Mouse (Mus musculus): Measurements from ENCODE around the gene Gmip. TPM values are rescaled to one million over a fixed set of nuclear protein-coding genes. Genes with fewer than 3 reads are reported as not detected.
A peak's percentile ranks its signal among the peaks of the same experiment; 100 is the strongest.

The Gmip gene
- total RNA-seq, 2 experiments from 2014 or later, result 10.1 to 10.5 TPM

DNA sequence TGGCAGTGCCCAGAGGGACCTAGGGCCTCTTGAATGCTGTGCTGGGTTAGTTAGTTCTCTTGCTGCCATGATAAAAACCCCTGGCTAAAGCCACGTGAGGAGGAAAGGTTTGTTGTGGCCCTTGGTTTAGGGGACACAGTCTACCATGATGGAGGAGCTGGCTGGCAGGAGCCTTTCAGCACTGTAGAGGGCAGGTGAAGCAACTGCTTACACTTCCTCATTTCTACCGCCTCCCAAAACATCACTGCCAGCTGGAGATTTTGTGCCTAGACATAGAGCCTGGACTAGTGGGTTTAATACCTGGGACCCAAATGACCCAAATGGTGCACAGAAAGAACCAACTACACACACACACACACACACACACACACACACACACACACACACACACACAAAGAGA lies 52.8 kb downstream of the Gmip start:
- no peak for DNase-seq

DNA sequence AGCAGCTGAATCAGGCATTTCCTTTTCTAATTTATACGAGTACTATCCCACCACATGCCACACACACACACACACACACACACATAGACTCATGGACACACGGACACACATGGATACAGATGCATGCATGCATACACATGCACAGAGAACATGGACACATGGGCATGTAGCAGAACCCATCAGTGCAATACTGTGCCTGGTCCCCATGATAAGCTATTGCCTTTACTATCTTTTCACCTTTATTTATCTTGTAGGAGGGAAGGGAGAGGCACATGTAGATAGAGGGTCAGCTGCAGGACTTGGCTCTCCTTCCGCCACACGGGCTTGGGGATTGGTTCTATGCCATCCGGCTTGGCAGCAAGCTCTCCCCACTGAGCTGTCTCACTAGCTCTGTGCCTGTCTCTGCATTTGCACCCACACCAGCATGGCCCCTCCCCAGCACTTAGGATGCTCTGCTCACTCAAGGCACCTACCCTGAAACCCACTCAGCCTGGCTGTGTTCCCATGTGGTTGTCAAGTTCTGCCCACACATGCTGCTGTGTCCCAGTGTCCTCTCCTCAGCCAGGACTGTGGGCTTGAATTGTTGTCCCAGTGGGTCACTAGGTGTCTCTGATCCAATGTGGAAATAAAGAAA lies 55.0 kb downstream of the Gmip start:
- no peak for DNase-seq

DNA sequence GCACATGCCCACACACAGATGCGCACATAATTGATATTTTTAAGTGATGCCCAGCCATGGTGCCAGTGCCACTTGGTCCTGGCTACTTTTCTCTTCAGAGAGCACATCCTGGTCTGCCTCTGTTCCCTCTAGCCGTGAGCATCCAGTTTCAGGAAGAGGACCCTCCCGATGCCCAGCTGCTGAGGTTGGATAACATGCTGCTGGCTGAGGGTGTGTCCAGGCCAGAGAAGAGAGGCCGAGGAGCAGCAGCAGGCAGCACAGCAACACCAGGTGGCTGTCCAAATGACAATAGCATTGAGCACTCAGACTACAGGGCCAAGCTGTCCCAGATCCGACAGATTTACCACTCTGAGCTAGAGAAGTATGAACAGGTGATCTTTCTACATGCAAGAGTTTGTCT lies 55.7 kb downstream of the Gmip start:
- no peak for DNase-seq

DNA sequence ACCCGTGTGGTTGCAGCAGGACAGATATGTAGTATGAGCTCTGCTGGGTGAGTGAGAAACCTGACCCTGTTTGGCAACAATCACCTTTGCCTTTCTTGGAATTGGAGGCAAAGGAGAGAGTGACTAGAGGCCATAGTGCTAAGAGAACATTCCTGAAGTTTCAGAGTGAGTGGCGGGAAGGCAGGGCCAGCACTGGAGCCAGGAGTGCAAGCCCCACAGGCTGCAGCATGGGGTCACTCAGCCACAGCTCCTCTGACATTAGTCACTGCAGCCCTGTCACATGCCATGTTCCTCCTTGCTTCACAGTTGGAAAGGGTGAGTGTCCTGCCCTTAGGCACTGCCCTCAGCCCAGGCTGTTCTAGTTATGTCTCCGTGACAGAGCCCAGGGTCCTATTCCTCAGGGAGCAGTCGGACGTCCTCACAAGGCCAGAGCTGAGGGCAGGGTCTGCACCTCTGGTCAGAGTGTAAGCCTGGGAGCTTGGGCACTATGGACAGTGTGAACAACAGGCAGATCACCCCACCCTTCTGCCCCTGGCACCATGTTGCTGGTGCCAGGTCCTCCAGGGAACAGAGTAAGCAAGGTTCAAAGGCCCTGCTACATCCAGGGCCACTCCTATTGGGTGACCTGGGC lies 59.3 kb downstream of the Gmip start:
- DNase-seq, result peak in 1 of 2 experiments; percentile 32

DNA sequence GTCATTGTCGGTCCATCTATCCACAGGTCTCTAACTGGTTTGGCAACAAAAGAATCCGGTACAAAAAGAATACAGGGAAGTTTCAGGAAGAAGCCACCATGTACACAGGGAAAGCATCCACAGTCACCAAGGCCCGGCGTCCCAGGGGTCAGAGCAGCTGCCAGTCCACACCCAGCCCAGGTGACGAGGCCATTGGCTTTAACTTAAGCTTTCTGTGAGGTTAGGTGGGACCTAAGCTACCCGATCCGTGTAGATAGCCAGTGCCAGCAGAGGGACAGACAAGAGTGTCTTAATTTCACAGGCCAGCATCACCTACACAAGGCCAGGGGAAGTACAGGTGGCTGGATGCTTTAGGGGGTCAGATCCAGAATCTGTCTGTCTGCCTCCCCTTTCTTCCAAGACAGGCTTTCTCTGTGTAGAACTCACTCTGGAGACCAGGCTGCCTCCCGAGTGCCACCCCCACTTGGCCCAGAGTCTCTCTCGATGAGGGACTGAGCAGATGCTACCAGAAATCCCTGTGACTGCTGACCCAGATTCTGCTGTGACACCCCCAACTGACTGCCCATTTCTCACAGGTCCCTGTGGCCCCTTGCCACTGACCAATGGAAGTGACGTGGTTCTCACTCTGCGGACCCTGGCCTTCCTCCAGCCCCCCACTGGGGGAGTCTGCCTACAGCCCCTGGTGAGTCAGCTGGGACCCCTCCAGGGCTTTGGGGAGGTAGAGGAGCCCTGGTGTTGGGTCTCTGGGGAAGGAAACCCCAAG lies 61.7 kb downstream of the Gmip start:
- DNase-seq, result no peak

DNA sequence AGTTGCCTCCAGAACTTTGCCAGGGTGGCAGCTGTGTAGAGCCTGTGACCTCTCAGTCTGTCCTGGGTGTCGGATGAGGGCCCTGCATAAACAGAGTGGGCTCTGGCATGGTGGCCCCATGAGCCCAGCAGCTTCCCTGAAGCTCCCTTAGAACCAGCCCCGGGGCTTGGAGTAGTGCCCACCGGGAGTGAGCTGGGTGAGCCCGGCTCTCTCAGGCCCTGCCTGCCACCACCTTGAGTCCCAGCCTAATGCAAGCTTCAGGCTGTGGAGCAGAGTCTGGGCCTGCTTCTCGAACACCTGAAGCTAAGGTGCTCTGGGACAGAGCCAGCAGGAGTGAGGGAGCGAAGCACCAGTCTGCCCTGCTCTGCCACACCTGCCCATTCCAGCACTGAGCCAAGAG lies 62.4 kb downstream of the Gmip start:
- DNase-seq, result no peak

Other genes with a start within 250 kb of the Gmip start
- gene Zfp868, start 183.1 kb upstream of the Gmip start, total RNA-seq (2021), result 10 to 100 TPM; 12.3 to 14.9 TPM
- gene Zfp964, start 154.2 kb upstream of the Gmip start, total RNA-seq (2021), result 1 to 10 TPM; 2.8 TPM
- gene Zfp869, start 98.0 kb upstream of the Gmip start, total RNA-seq (2021), result 10 to 100 TPM; 22.1 to 22.7 TPM
- gene Zfp963, start 58.7 kb upstream of the Gmip start, total RNA-seq (2021), result 1 to 10 TPM; 3.5 to 5.1 TPM
- gene Gm20422, start 33.8 kb upstream of the Gmip start, total RNA-seq (2021), result 1 to 10 TPM; 2.8 to 3.1 TPM
- 10 to 100 TPM; 40.9 to 42.3 TPM for gene Atp13a1, start 17.5 kb upstream of the Gmip start, total RNA-seq (2021)
- gene Zfp866, start 17.5 kb upstream of the Gmip start, total RNA-seq (2021), result 10 to 100 TPM; 21.2 to 21.3 TPM
- 1 to 10 TPM; 1.4 to 1.7 TPM for gene Lpar2, start 13.8 kb downstream of the Gmip start, total RNA-seq (2021)
- gene Pbx4, start 23.8 kb downstream of the Gmip start, total RNA-seq (2021), result 1 to 10 TPM; 1.1 to 1.8 TPM
- under 1 TPM in 1 of 2 experiments, not detected in 1; 0.10 TPM for gene Cilp2, start 79.0 kb downstream of the Gmip start, total RNA-seq (2021)
- under 1 TPM; 0.53 to 0.56 TPM for gene Tssk6, start 93.5 kb downstream of the Gmip start, total RNA-seq (2021)
- gene Ndufa13, start 93.9 kb downstream of the Gmip start, total RNA-seq (2021), result 100 to 1,000 TPM; 166 to 176 TPM
- 1 to 10 TPM; 1.9 to 2.7 TPM for gene Yjefn3, start 94.0 kb downstream of the Gmip start, total RNA-seq (2021)
- gene Gatad2a, start 187.7 kb downstream of the Gmip start, total RNA-seq (2021), result 10 to 100 TPM; 93.2 to 94.3 TPM
- 10 to 100 TPM; 56.7 to 63.4 TPM for gene Mau2, start 234.1 kb downstream of the Gmip start, total RNA-seq (2021)
- gene Sugp1, start 234.1 kb downstream of the Gmip start, total RNA-seq (2021), result 10 to 100 TPM; 30.9 to 31.5 TPM